Mouse (Mus musculus) olfactory bulb, adult 2 months (tissue): ENCODE measurements around the gene Chrna7.

ENCODE experiments used
- CTCF ChIP-seq: fragments of 200-500 bp; IDR thresholded peaks from 2 replicates; pipeline ENCODE4 v1.5.1; 2012; ENCODE audit warnings: low read depth, mild to moderate bottlenecking, low read length, moderate library complexity; ENCODE audit not compliant: insufficient read depth
- POLR2A ChIP-seq: fragments of 200-500 bp; IDR thresholded peaks from 2 replicates; pipeline ENCODE4 v1.6.1; 2012; ENCODE audit warnings: mild to moderate bottlenecking, low read depth, low read length, moderate library complexity; ENCODE audit not compliant: insufficient read depth

GRCm38 (mm10) chr7:63113671-63114070 is 98.7 kb downstream of the Chrna7 start:
- no peak for TF ChIP-seq POLR2A
- TF ChIP-seq CTCF: no peak
